Comparison of ENCODE assay signal across 30 mouse cellular contexts in the genomic region with DNA sequence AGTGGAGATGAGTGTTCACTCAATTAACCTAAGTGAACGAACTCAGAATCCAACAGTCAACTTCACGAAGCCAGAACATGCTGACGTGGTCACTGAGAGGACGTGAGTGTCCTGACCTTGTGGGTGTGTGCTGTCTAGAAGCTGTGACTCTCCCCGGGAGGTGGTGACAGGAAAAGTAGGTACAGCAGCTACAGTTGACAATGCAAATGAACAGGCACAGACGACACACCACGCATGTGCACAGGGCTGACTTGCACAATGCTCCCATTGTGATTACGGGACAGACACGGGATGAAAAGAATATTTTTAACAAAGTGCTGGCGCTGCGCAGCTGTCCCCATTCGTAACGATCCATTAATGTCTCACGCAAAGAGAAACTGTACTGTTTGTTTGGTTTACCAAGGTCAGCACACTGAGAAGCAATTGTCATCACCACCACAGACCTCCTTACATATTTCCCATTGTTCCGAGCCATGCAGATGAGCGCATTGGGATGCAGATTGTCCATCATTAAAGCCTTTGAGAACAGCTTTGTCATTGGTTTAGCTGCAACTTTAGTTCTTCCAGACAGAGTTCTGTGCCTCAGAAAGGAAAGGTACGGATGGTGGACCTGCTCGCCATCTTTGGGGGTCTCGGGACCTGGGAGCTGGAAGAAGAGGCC. TPM values are rescaled to one million over a fixed set of nuclear protein-coding genes. Genes with fewer than 3 reads are reported as not detected.
DNase-seq lines count a peak whose midpoint lies in the region; ATAC-seq and TF ChIP-seq lines count a peak whose summit lies in the region.
"Not testable (repeated sequence)": the region's sequence is repeated elsewhere in the genome, so short reads cannot be mapped to it uniquely, and the experiment has no call there.
"Had no signal": no experiment of that assay in that cellular context is flagged by ENCODE, and none has a peak within 500 bp of the region (broad histone marks: within the 10 kb centered on the region; RNA-seq: fewer than 3 reads in every experiment).

No protein-coding gene starts in this region.

- not testable (repeated sequence) for H3K4me3 ChIP-seq in forebrain, embryonic 14.5 days (ENCODE audit: low read depth, low read length); forebrain, postnatal 0 days (ENCODE audit: low read depth, low read length); hindbrain, embryonic 13.5 days; midbrain, embryonic 14.5 days (replicated peaks; ENCODE audit: low read depth, low read length); neural tube, embryonic 13.5 days

- not testable (repeated sequence) for TF ChIP-seq CTCF in brain, embryonic 14.5 days (IDR thresholded peaks at IDR 0.05; ENCODE audit: borderline replicate concordance, extremely low read depth, insufficient read depth, insufficient read length); forebrain, postnatal 0 days (IDR thresholded peaks at IDR 0.05; ENCODE audit: low read depth)

- peak; percentile 48 for ATAC-seq in forebrain, embryonic 14.5 days
- ATAC-seq in forebrain, postnatal 0 days: peak; percentile 85
- ATAC-seq in hindbrain, embryonic 13.5 days (ENCODE audit: low FRiP score); midbrain, embryonic 14.5 days (ENCODE audit: low FRiP score, low TSS enrichment); neural tube, embryonic 13.5 days (ENCODE audit: low read depth): not testable (repeated sequence)

- H3K9ac ChIP-seq in forebrain, embryonic 14.5 days (ENCODE audit: low read length); forebrain, postnatal 0 days; hindbrain, embryonic 13.5 days; midbrain, embryonic 14.5 days (replicated peaks; ENCODE audit: low read length); neural tube, embryonic 13.5 days: not testable (repeated sequence)

- not testable (repeated sequence) for H3K4me1 ChIP-seq in forebrain, embryonic 14.5 days (ENCODE audit: control insufficient read depth, insufficient read depth, low read length); forebrain, postnatal 0 days (ENCODE audit: insufficient read depth); hindbrain, embryonic 13.5 days (replicated peaks); midbrain, embryonic 14.5 days (ENCODE audit: control insufficient read depth, insufficient read depth, low read length); neural tube, embryonic 13.5 days (replicated peaks)

- H3K9me3 ChIP-seq in forebrain, embryonic 14.5 days (replicated peaks; ENCODE audit: control insufficient read depth, low read length); forebrain, postnatal 0 days (ENCODE audit: low read length); hindbrain, embryonic 13.5 days; midbrain, embryonic 14.5 days (ENCODE audit: control insufficient read depth, low read length); neural tube, embryonic 13.5 days: not testable (repeated sequence)

- TF ChIP-seq POLR2A in brain, embryonic 14.5 days (IDR thresholded peaks at IDR 0.05; ENCODE audit: borderline replicate concordance, extremely low read depth, insufficient read depth, insufficient read length, poor library complexity, severe bottlenecking): not testable (repeated sequence)

- H3K27me3 ChIP-seq in forebrain, embryonic 14.5 days (replicated peaks; ENCODE audit: control insufficient read depth, insufficient read depth, low read length); forebrain, postnatal 0 days (ENCODE audit: insufficient read depth, low read length); hindbrain, embryonic 13.5 days; midbrain, embryonic 14.5 days (ENCODE audit: control insufficient read depth, insufficient read depth, low read length); neural tube, embryonic 13.5 days: not testable (repeated sequence)

- H3K27ac ChIP-seq in forebrain, embryonic 14.5 days (ENCODE audit: low read depth, low read length); forebrain, postnatal 0 days (ENCODE audit: low read depth, low read length); hindbrain, embryonic 13.5 days; midbrain, embryonic 14.5 days (replicated peaks; ENCODE audit: low read depth, low read length); neural tube, embryonic 13.5 days (replicated peaks): not testable (repeated sequence)

- DNase-seq in R1 (ENCODE audit: low read depth, low spot score): peak; percentile 36
- DNase-seq in brain, embryonic 14.5 days (ENCODE audit: low read depth): peak; percentile 55
- DNase-seq in forebrain, embryonic 14.5 days (ENCODE audit: low spot score): peak; percentile 46
- peak; percentile 35 for DNase-seq in forebrain, postnatal 0 days
- peak; percentile 44 for DNase-seq in midbrain, embryonic 14.5 days

- H3K36me3 ChIP-seq in forebrain, embryonic 14.5 days (ENCODE audit: control insufficient read depth, insufficient read depth, low read length); forebrain, postnatal 0 days (ENCODE audit: insufficient read depth); hindbrain, embryonic 13.5 days; midbrain, embryonic 14.5 days (ENCODE audit: control insufficient read depth, insufficient read depth, low read length); neural tube, embryonic 13.5 days: not testable (repeated sequence)

- not testable (repeated sequence) for H3K4me2 ChIP-seq in forebrain, embryonic 14.5 days (ENCODE audit: low read length); forebrain, postnatal 0 days (ENCODE audit: low read depth); midbrain, embryonic 14.5 days (ENCODE audit: low read length)
- H3K4me2 ChIP-seq in hindbrain, embryonic 13.5 days: peak overlapping the region; percentile 19; the same call in 1 of the 2 replicates
- H3K4me2 ChIP-seq in neural tube, embryonic 13.5 days: 0 out of 2 replicates have a peak overlapping the region, but pooled peaks have one; percentile 14

- 53% methylated on average over 19 of the region's 19 CpGs for WGBS in forebrain, embryonic 14.5 days
- WGBS in forebrain, postnatal 0 days: 46% methylated on average over 19 of the region's 19 CpGs
- WGBS in hindbrain, embryonic 13.5 days: 52% methylated on average over 19 of the region's 19 CpGs
- 56% methylated on average over 19 of the region's 19 CpGs for WGBS in midbrain, embryonic 14.5 days
- WGBS in neural tube, embryonic 13.5 days: 55% methylated on average over 19 of the region's 19 CpGs

RNA-seq across cellular contexts. Expression of a gene that starts 6.6 kb away (rescaled TPM):
- polyA plus RNA-seq in brain, embryonic 14.5 days (2012; rRNA removed): not detected in 2 replicates
- not detected in 2 replicates for polyA plus RNA-seq in forebrain, embryonic 14.5 days (2014; fragmentation: Nextera tagmentation; extraction: Ambion mirVana)
- total RNA-seq in forebrain, postnatal 0 days (2014; rRNA removed): not detected in 2 replicates
- not detected in 2 replicates for polyA plus RNA-seq in forebrain, postnatal 0 days (2015; fragmentation: Nextera tagmentation; extraction: Ambion mirVana)
- polyA plus RNA-seq in hindbrain, embryonic 13.5 days (2015; fragmentation: Nextera tagmentation; extraction: Ambion mirVana): not detected in 2 replicates
- polyA plus RNA-seq in midbrain, embryonic 14.5 days (2014; fragmentation: Nextera tagmentation; extraction: Ambion mirVana): not detected in 2 replicates
- not detected in 2 replicates for polyA plus RNA-seq in neural tube, embryonic 13.5 days (2015; fragmentation: Nextera tagmentation; extraction: Ambion mirVana)
- total RNA-seq: adrenal gland, adult 8-10 months; adrenal gland, postnatal 25 days; common myeloid progenitor, adult 5-6 weeks; ES-E14; gastrocnemius, adult 2 months; gastrocnemius, postnatal 14 days; gastrocnemius, postnatal 4 days; heart, adult 8-10 months; heart, postnatal 25 days; hematopoietic stem cell, adult 5-6 weeks had no signal
- polyA plus RNA-seq: activated CD4-positive, CD25-positive, alpha-beta regulatory T cell, adult 4 months; C2C12; CD4-positive, CD25-positive, alpha-beta regulatory T cell, adult 4 months; cerebellum, adult 2 months; embryonic facial prominence, embryonic 12.5 days; embryonic facial prominence, embryonic 15.5 days; forebrain, embryonic 12.5 days; frontal cortex, adult 2 months; heart, embryonic 11.5 days; heart, embryonic 14.5 days; heart, postnatal 0 days; hindbrain, embryonic 16.5 days; intestine, embryonic 15.5 days had no signal
